Mouse (Mus musculus): ENCODE data around the gene Vmn1r23. TPM values are rescaled to one million over a fixed set of nuclear protein-coding genes. Genes with fewer than 3 reads are reported as not detected.

Gene Vmn1r23
- polyA plus RNA-seq (2012) = not detected in 2 replicates

DNA sequence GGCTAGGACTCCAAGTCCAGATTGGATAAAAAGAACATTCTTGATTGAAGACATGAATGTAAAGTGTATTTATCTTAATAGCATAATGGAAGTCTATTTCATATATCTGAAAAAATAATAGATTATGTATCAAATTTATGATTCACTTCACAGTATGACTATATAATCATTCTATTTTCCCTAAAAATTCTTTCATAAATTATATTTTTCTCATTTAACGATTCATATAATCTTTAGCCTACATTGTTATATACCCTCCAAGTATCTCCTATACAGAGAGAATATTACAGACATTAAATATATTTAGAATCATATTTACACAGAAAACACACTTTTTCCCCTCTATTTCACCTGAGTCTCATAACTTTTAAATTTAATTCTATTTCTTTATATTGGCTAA, at the start of gene Vmn1r23:
Gene Vmn1r23, minus strand, starts transcription at position 101 of the 400 bp plus-strand sequence.

DNA sequence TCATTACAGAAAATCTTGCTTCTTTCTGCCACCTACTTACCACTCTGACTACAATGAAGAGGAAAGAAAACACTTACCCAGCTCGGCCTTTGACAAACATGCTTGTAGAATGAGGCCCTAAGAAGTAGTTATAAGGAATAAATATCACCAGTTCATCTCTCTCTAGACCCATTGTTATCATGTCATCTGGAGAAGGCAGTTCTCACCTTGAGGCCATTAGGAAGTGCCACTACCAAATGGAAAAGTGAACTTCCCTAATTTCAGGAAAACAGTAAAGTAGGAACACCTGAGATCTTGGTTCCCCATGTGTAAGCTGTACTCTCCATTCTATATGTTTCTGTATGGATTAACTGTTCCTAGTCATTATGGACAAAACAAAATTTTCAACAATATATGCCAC, 34.8 kb upstream of the Vmn1r23 start, which contains the start of gene Vmn1r24:
Gene Vmn1r24, minus strand, starts transcription at position 101 of the 400 bp plus-strand sequence.

DNA sequence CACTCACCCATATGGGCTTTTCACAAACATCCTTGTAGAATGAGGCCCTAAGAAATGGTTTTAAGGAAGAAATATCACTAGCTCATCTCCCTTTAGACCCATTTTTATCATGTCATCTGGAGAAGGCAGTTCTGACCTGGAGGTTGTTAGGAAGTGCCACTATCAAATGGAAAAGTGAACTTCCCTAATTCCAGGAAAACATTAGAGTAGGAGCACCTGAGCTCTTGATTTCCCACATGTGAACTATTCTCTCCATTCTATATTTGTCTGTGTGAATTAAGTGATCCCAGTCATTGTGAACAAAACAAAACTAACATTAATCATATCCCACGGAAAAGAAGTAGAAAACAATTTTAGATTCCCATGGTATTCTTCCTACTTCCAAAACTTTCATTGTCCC, 18.7 kb downstream of the Vmn1r23 start, which contains the start of gene Vmn1r22:
Gene Vmn1r22, minus strand, starts transcription at position 101 of the 400 bp plus-strand sequence.

Other genes with a start within 250 kb of the Vmn1r23 start
- 8.3 and 9.7 TPM in 2 replicates for gene Pyurf, start 234.8 kb downstream of the Vmn1r23 start, polyA plus RNA-seq (2012)
- 21.5 and 21.6 TPM in 2 replicates for gene Lancl2, start 224.3 kb downstream of the Vmn1r23 start, polyA plus RNA-seq (2012)
- 3.3 and 5.9 TPM in 2 replicates for gene Vopp1, start 101.7 kb downstream of the Vmn1r23 start, polyA plus RNA-seq (2012)
- gene Vmn1r21, start 76.5 kb downstream of the Vmn1r23 start, polyA plus RNA-seq (2012) = not detected in 2 replicates
- gene Vmn1r22, start 18.8 kb downstream of the Vmn1r23 start, polyA plus RNA-seq (2012) = not detected in 2 replicates
- not detected in 2 replicates for gene Vmn1r24, start 34.7 kb upstream of the Vmn1r23 start, polyA plus RNA-seq (2012)
- gene Vmn1r25, start 54.0 kb upstream of the Vmn1r23 start, polyA plus RNA-seq (2012) = not detected in 2 replicates
- gene Vmn1r26, start 88.3 kb upstream of the Vmn1r23 start, polyA plus RNA-seq (2012) = 0.09 TPM in 1 of 2 replicates, not detected in the other

Data from megakaryocyte-erythroid progenitor cell, adult 5 weeks (primary cell).